Comparison of ENCODE assay signal across 22 mouse cellular contexts in genomic region chr1:182878719-182879118, GRCm38 (mm10).
DNase-seq lines count a peak whose midpoint lies in the region; ATAC-seq lines count a peak whose summit lies in the region.
"Had no signal": no experiment of that assay in that cellular context is flagged by ENCODE, and none has a peak within 500 bp of the region (broad histone marks: within the 10 kb centered on the region; RNA-seq: fewer than 3 reads in every experiment).

No protein-coding gene starts in this region.

- 74% methylated on average over 4 of the region's 4 CpGs for WGBS in heart, embryonic 12.5 days
- WGBS in forebrain, embryonic 10.5 days, result 86% methylated on average over 4 of the region's 4 CpGs

- no peak overlapping the region for H3K4me3 ChIP-seq in heart, embryonic 12.5 days
- H3K4me3 ChIP-seq in forebrain, embryonic 10.5 days, result no peak overlapping the region
- H3K4me3 ChIP-seq: embryonic facial prominence, embryonic 10.5 days; gastrocnemius, adult 2 months; heart, embryonic 15.5 days; hindbrain, embryonic 12.5 days had no signal

- H3K27me3 ChIP-seq in heart, embryonic 12.5 days (replicated peaks), result no peaks in the 10 kb centered on the region
- no peaks in the 10 kb centered on the region for H3K27me3 ChIP-seq in forebrain, embryonic 10.5 days (ENCODE audit: poor library complexity, severe bottlenecking)
- H3K27me3 ChIP-seq: heart, embryonic 15.5 days; hindbrain, embryonic 12.5 days had no signal

- no peak overlapping the region for H3K9ac ChIP-seq in heart, embryonic 12.5 days
- H3K9ac ChIP-seq: heart, embryonic 15.5 days; hindbrain, embryonic 12.5 days had no signal

- no peaks in the 10 kb centered on the region for H3K36me3 ChIP-seq in heart, embryonic 12.5 days
- H3K36me3 ChIP-seq in forebrain, embryonic 10.5 days (replicated peaks), result 0 out of 2 replicates have a peak, but pooled peaks cover 3% of the 10 kb centered on the region
- H3K36me3 ChIP-seq: heart, embryonic 15.5 days; hindbrain, embryonic 12.5 days had no signal

- no peaks in the 10 kb centered on the region for H3K4me1 ChIP-seq in heart, embryonic 12.5 days (replicated peaks)
- H3K4me1 ChIP-seq in forebrain, embryonic 10.5 days, result no peaks in the 10 kb centered on the region

- no peak overlapping the region for H3K4me2 ChIP-seq in heart, embryonic 12.5 days
- H3K4me2 ChIP-seq: heart, embryonic 15.5 days; hindbrain, embryonic 12.5 days had no signal

- no peak for ATAC-seq in heart, embryonic 12.5 days (ENCODE audit: insufficient number of reproducible peaks, low FRiP score)
- ATAC-seq: activated CD4-positive, CD25-positive, alpha-beta regulatory T cell, adult 4 months; forebrain, embryonic 14.5 days; hindbrain, embryonic 16.5 days; inflammation-experienced regulatory T-cells, adult 6 months; intestine, postnatal 0 days had no signal

- intact Hi-C loops in heart, postnatal 10 days (cut with DNase I), result no loop called here

- H3K9me3 ChIP-seq in heart, embryonic 12.5 days (replicated peaks), result peaks cover 10% of the 10 kb centered on the region
- peaks cover 5% of the 10 kb centered on the region; the same call in 1 of the 2 replicates for H3K9me3 ChIP-seq in forebrain, embryonic 10.5 days
- H3K9me3 ChIP-seq: heart, embryonic 15.5 days; hindbrain, embryonic 12.5 days had no signal

- H3K27ac ChIP-seq in heart, embryonic 12.5 days (ENCODE audit: poor library complexity, severe bottlenecking), result no peak overlapping the region
- H3K27ac ChIP-seq in forebrain, embryonic 10.5 days, result no peak overlapping the region
- H3K27ac ChIP-seq: embryonic facial prominence, embryonic 10.5 days; gastrocnemius, adult 2 months; heart, embryonic 15.5 days; hindbrain, embryonic 12.5 days had no signal

- peak; percentile 90 for DNase-seq in heart, adult 11 months
- no peak for DNase-seq in heart, postnatal 4 days
- peak; percentile 25 to 27 for DNase-seq in heart, postnatal 10 days
- DNase-seq in adipocyte (ENCODE audit: low spot score), result peak; percentile 14
- DNase-seq in forebrain, embryonic 10.5 days (ENCODE audit: extremely low spot score, low spot score), result no peak
- DNase-seq: adrenal gland, postnatal 25 days; cerebellum, adult 18-20 months; cerebellum, adult 9-11 months; cerebellum, postnatal 36 days; gastrocnemius, adult 2 months; gastrocnemius, postnatal 25 days; heart, postnatal 36 days; kidney, adult 8-10 months had no signal

Comparison
In these comparisons a context has a peak if more than half of its experiments do, and no peak if none do; other contexts are left out.
1. DNase-seq: peak in heart, adult 11 months (single experiment), heart, postnatal 10 days (2 of 2) and adipocyte (single experiment); none in heart, postnatal 4 days (single experiment) and forebrain, embryonic 10.5 days (single experiment).